Mouse (Mus musculus): Measurements from ENCODE around the gene Nrgn. TPM values are rescaled to one million over a fixed set of nuclear protein-coding genes. Genes with fewer than 3 reads are reported as not detected.

The Nrgn gene
- polyA plus RNA-seq, 1 experiment from 2014 or later: 10.0 TPM

DNA sequence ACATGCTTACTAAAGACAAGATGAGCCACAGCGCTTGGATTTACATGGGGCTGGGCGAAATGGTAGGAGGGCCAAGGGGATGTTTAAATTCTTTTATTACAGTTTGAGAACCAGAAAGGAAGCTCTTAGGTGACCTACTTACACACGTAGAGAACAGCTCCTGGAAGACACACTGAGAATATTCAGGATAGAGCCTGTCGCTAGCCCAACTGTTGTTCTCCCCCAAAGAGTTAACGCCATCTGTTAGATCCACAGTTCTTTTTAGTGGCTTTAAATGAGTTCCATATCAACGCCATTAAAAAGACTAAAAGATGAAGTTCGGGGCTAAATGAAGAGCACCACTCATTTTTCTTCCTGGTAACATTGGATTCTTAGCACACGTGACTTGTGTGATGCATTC, 33.7 kb downstream of the Nrgn start:
- Histone ChIP-seq H3K4me2 (no peak overlapping the region), H3K27me3 (no peaks in the 10 kb centered on the region), H3K4me3 (no peak overlapping the region), H3K27ac (replicated peaks) (no peak overlapping the region), H3K36me3 (peaks cover 47% of the 10 kb centered on the region), H3K9me3 (no peaks in the 10 kb centered on the region), H3K4me1 (replicated peaks) (no peaks in the 10 kb centered on the region; the same call in 1 of the 2 replicates), H3K9ac (no peak overlapping the region)
- WGBS: 90% methylated on average over 8 of the region's 8 CpGs
- ATAC-seq (ENCODE audit: low read depth): no peak

- Histone ChIP-seq H3K36me3 (peaks cover 35% of the 10 kb centered on the region), H3K4me3 (no peak overlapping the region), H3K27me3 (no peaks in the 10 kb centered on the region), H3K9me3 (no peaks in the 10 kb centered on the region), H3K9ac (no peak overlapping the region), H3K4me1 (replicated peaks) (peaks cover 9% of the 10 kb centered on the region), H3K4me2 (no peak overlapping the region), H3K27ac (replicated peaks) (no peak overlapping the region)
- ATAC-seq (ENCODE audit: low read depth): no peak
- WGBS: 79% methylated on average over 1 of the region's 1 CpGs
Observed at GRCm38 (mm10) chr9:37517467-37517866, 35.2 kb downstream of the Nrgn start.

DNA sequence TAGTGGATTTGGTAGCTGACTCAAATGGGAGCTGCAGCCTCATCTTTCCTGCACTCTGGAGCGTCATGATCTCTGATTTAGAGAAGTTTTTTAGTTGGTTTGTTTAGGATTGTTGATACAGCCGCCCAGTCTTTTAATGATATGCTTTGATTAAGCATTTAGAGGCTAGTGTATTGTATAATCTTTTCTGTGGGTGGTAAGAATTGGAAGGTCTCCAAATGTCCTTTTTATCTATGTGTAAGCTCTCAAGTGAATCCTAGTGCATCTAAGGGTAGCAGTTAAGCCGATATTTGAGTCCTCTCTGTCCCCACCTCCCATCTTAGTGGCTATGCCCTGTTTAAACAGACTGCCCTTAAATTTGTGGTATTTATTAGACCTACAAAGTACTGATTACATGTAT, 38.2 kb downstream of the Nrgn start:
- WGBS: 80% methylated on average over 3 of the region's 3 CpGs

GRCm38 (mm10) chr9:37512097-37512496, 40.6 kb downstream of the Nrgn start:
- H3K4me1 ChIP-seq (replicated peaks): peaks cover 9% of the 10 kb centered on the region
- no peak for ATAC-seq (ENCODE audit: low read depth)
- 97% methylated on average over 2 of the region's 2 CpGs for WGBS
- no peaks in the 10 kb centered on the region for H3K9me3 ChIP-seq
- H3K36me3 ChIP-seq: no peaks in the 10 kb centered on the region
- no peaks in the 10 kb centered on the region for H3K27me3 ChIP-seq
- H3K27ac ChIP-seq (replicated peaks): no peak overlapping the region
- no peak overlapping the region for H3K9ac ChIP-seq
- no peak overlapping the region for H3K4me2 ChIP-seq
- H3K4me3 ChIP-seq: no peak overlapping the region

More for the DNA sequence above, 38.2 kb downstream of the Nrgn start:
- H3K9me3 ChIP-seq: no peaks in the 10 kb centered on the region
- H3K27ac ChIP-seq (replicated peaks): no peak overlapping the region
- no peak overlapping the region for H3K4me2 ChIP-seq
- H3K4me1 ChIP-seq (replicated peaks): peaks cover 9% of the 10 kb centered on the region
- no peaks in the 10 kb centered on the region for H3K27me3 ChIP-seq
- no peak for ATAC-seq (ENCODE audit: low read depth)
- H3K4me3 ChIP-seq: no peak overlapping the region
- H3K9ac ChIP-seq: no peak overlapping the region
- H3K36me3 ChIP-seq: peaks cover 9% of the 10 kb centered on the region; the same call in 1 of the 2 replicates

DNA sequence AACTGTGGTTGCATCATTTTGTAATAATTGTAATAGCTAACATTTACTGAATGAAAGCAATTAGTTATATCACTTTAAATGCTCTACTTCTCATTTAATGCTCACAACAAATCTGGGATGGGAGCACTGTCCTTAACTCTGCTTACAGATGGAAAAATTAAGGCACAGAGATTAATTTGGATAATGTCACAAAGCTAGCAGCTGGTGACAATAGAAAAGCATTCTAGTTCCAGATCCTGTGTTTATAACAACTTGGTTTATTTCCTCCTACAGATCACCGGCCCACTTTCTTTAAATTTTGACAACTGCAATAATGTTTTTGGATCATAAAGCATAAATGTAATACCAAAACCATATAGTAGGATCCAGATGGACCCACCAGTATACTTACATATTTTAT, 46.7 kb downstream of the Nrgn start:
- no peak overlapping the region for H3K4me2 ChIP-seq
- no peak for ATAC-seq (ENCODE audit: low read depth)
- no peak overlapping the region for H3K4me3 ChIP-seq
- no peaks in the 10 kb centered on the region for H3K27me3 ChIP-seq
- no peak overlapping the region for H3K27ac ChIP-seq (replicated peaks)
- WGBS: 89% methylated on average over 1 of the region's 1 CpGs
- no peak overlapping the region for H3K9ac ChIP-seq
- H3K4me1 ChIP-seq (replicated peaks): 0 out of 2 replicates have a peak, but pooled peaks cover 7% of the 10 kb centered on the region
- no peaks in the 10 kb centered on the region for H3K9me3 ChIP-seq
- no peaks in the 10 kb centered on the region for H3K36me3 ChIP-seq

GRCm38 (mm10) chr9:37504348-37504747, 48.4 kb downstream of the Nrgn start:
- no peak for ATAC-seq (ENCODE audit: low read depth)
- H3K9me3 ChIP-seq: no peaks in the 10 kb centered on the region
- H3K9ac ChIP-seq: no peak overlapping the region
- no peak overlapping the region for H3K4me2 ChIP-seq
- no peak overlapping the region for H3K4me3 ChIP-seq
- H3K27ac ChIP-seq (replicated peaks): no peak overlapping the region
- peaks cover 6% of the 10 kb centered on the region; the same call in 1 of the 2 replicates for H3K36me3 ChIP-seq
- H3K4me1 ChIP-seq (replicated peaks): 0 out of 2 replicates have a peak, but pooled peaks cover 7% of the 10 kb centered on the region
- H3K27me3 ChIP-seq: no peaks in the 10 kb centered on the region

- Histone ChIP-seq H3K9ac (no peak overlapping the region), H3K9me3 (no peaks in the 10 kb centered on the region), H3K4me3 (no peak overlapping the region), H3K4me2 (no peak overlapping the region), H3K4me1 (replicated peaks) (0 out of 2 replicates have a peak, but pooled peaks cover 7% of the 10 kb centered on the region), H3K27me3 (no peaks in the 10 kb centered on the region), H3K27ac (replicated peaks) (no peak overlapping the region), H3K36me3 (peaks cover 6% of the 10 kb centered on the region; the same call in 1 of the 2 replicates)
- WGBS: 95% methylated on average over 1 of the region's 1 CpGs
- no peak for ATAC-seq (ENCODE audit: low read depth)
Observed at GRCm38 (mm10) chr9:37501170-37501569, 51.5 kb downstream of the Nrgn start.

DNA sequence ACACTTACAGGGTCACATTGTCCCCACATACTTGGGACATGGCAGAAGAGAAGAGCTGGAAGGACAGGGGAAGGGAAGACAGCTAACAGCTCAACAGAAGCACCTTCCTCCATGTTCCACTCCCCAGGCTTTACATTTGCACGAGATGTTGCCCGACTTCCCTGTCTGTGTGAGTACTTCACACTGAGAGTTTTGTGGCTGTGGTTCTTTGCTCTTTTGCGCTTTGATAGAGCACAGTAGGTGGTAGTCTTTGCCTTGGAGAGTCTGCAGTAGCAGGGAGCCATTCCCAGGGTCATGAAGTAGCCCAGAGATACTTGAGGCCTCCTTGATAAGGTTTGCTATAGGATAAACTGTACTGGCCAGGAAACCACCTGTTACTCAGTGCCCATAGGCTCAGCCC, 52.5 kb downstream of the Nrgn start:
- Histone ChIP-seq H3K4me1 (replicated peaks) (0 out of 2 replicates have a peak, but pooled peaks cover 7% of the 10 kb centered on the region), H3K9ac (no peak overlapping the region), H3K36me3 (peaks cover 6% of the 10 kb centered on the region; the same call in 1 of the 2 replicates), H3K9me3 (no peaks in the 10 kb centered on the region), H3K4me2 (no peak overlapping the region), H3K27ac (replicated peaks) (no peak overlapping the region), H3K4me3 (no peak overlapping the region), H3K27me3 (no peaks in the 10 kb centered on the region)
- no peak for ATAC-seq (ENCODE audit: low read depth)
- WGBS: 79% methylated on average over 3 of the region's 3 CpGs

GRCm38 (mm10) chr9:37496325-37496724, 56.4 kb downstream of the Nrgn start:
- H3K27ac ChIP-seq (replicated peaks): no peak overlapping the region
- no peak overlapping the region for H3K9ac ChIP-seq
- no peaks in the 10 kb centered on the region for H3K9me3 ChIP-seq
- no peak overlapping the region for H3K4me3 ChIP-seq
- no peaks in the 10 kb centered on the region for H3K27me3 ChIP-seq
- peaks cover 11% of the 10 kb centered on the region for H3K36me3 ChIP-seq
- H3K4me1 ChIP-seq (replicated peaks): peaks cover 6% of the 10 kb centered on the region
- no peak overlapping the region for H3K4me2 ChIP-seq
- no peak for ATAC-seq (ENCODE audit: low read depth)

GRCm38 (mm10) chr9:37495761-37496160, 56.9 kb downstream of the Nrgn start:
- no peak for ATAC-seq (ENCODE audit: low read depth)
- no peak overlapping the region for H3K4me3 ChIP-seq
- H3K9me3 ChIP-seq: no peaks in the 10 kb centered on the region
- H3K4me1 ChIP-seq (replicated peaks): peaks cover 12% of the 10 kb centered on the region
- no peak overlapping the region for H3K9ac ChIP-seq
- 78% methylated on average over 3 of the region's 3 CpGs for WGBS
- H3K27me3 ChIP-seq: no peaks in the 10 kb centered on the region
- no peak overlapping the region for H3K4me2 ChIP-seq
- no peak overlapping the region for H3K27ac ChIP-seq (replicated peaks)
- H3K36me3 ChIP-seq: peaks cover 11% of the 10 kb centered on the region

Other genes with a start within 250 kb of the Nrgn start
- gene Ccdc15, start 204.5 kb downstream of the Nrgn start, polyA plus RNA-seq (2015; fragmentation: Nextera tagmentation; extraction: Ambion mirVana): 7.9 and 9.0 TPM in 2 replicates
- gene Hepacam, start 185.6 kb downstream of the Nrgn start, polyA plus RNA-seq (2015; fragmentation: Nextera tagmentation; extraction: Ambion mirVana): 6.7 and 6.9 TPM in 2 replicates
- gene Robo4, start 151.0 kb downstream of the Nrgn start, polyA plus RNA-seq (2015; fragmentation: Nextera tagmentation; extraction: Ambion mirVana): 6.2 and 7.8 TPM in 2 replicates
- 63.2 and 65.0 TPM in 2 replicates for gene Robo3, start 119.7 kb downstream of the Nrgn start, polyA plus RNA-seq (2015; fragmentation: Nextera tagmentation; extraction: Ambion mirVana)
- 33.4 and 33.7 TPM in 2 replicates for gene Msantd2, start 63.6 kb downstream of the Nrgn start, polyA plus RNA-seq (2015; fragmentation: Nextera tagmentation; extraction: Ambion mirVana)
- gene Esam, start 24.8 kb downstream of the Nrgn start, polyA plus RNA-seq (2015; fragmentation: Nextera tagmentation; extraction: Ambion mirVana): 41.5 and 42.5 TPM in 2 replicates
- 1.1 and 2.1 TPM in 2 replicates for gene Vsig2, start 13.6 kb downstream of the Nrgn start, polyA plus RNA-seq (2015; fragmentation: Nextera tagmentation; extraction: Ambion mirVana)
- gene Siae, start 2.8 kb upstream of the Nrgn start, polyA plus RNA-seq (2015; fragmentation: Nextera tagmentation; extraction: Ambion mirVana): 8.9 and 13.7 TPM in 2 replicates
- gene Spa17, start 60.8 kb upstream of the Nrgn start, polyA plus RNA-seq (2015; fragmentation: Nextera tagmentation; extraction: Ambion mirVana): 10.9 and 12.1 TPM in 2 replicates
- gene Tbrg1, start 104.4 kb upstream of the Nrgn start, polyA plus RNA-seq (2015; fragmentation: Nextera tagmentation; extraction: Ambion mirVana): 99.3 and 100 TPM in 2 replicates
- gene Panx3, start 116.3 kb upstream of the Nrgn start, polyA plus RNA-seq (2015; fragmentation: Nextera tagmentation; extraction: Ambion mirVana): 0.22 TPM in 1 of 2 replicates, not detected in the other
- not detected in 2 replicates for gene Olfr160, start 163.3 kb upstream of the Nrgn start, polyA plus RNA-seq (2015; fragmentation: Nextera tagmentation; extraction: Ambion mirVana)
- not detected in 2 replicates for gene Olfr874, start 192.2 kb upstream of the Nrgn start, polyA plus RNA-seq (2015; fragmentation: Nextera tagmentation; extraction: Ambion mirVana)
- gene Olfr875, start 219.0 kb upstream of the Nrgn start, polyA plus RNA-seq (2015; fragmentation: Nextera tagmentation; extraction: Ambion mirVana): not detected in 2 replicates